Mouse (Mus musculus) bone marrow macrophage, adult 2 months (primary cell): ENCODE measurements around the gene Gdf15.

Experiments
- CTCF ChIP-seq: IDR thresholded peaks from 2 replicates; pipeline ENCODE4 v1.5.1; 2012; ENCODE audit warnings: low read depth, mild to moderate bottlenecking, low read length, moderate library complexity
- POLR2A ChIP-seq: IDR thresholded peaks from 2 replicates; pipeline ENCODE4 v1.6.1; 2012; ENCODE audit warnings: mild to moderate bottlenecking, low read depth, low read length, borderline replicate concordance

DNA sequence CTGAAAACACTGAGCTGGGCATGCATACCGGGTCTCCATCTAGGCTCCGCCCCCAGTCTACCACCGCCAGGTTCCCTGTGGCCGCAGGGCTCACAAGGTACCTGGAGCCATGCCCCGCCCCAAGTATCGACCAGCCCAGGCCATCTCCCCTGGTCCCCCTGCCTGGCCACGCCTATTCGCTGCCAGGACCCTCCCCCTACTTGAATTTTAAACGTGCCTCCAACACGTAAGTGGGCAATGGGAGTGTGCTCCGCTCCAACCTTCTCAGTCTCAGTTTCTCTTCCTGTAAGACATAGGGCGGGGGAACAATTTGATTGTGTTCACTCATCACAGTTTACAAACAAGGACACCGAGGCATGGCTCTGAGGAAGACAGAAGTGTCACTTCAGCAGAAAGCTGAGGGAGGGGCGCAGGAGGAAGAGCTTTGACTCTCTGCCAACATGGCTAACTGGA lies 28.0 kb upstream of the Gdf15 start, which contains the start of gene Pgpep1:
- TF ChIP-seq CTCF (no peak), POLR2A (no peak)
